Mouse (Mus musculus): ENCODE measurements around the gene Mindy2.

Mindy2 gene

GRCm38 (mm10) chr9:70657013-70657967, at the start of gene Mindy2:
Gene Mindy2 (minus strand): TSS chr9:70657174.
- in situ Hi-C loops (cut with MseI, MboI), result no loop called here

- in situ Hi-C loops (cut with MseI, MboI), result no loop called here
Measured at GRCm38 (mm10) chr9:70706444-70706843, 49.5 kb upstream of the Mindy2 start.

- in situ Hi-C loops (cut with MseI, MboI), result no loop called here
Measured at GRCm38 (mm10) chr9:70703597-70704203, 46.7 kb upstream of the Mindy2 start.

- in situ Hi-C loops (cut with MseI, MboI), result loop anchor here in 1 of 2 experiments (25.0 kb wide), 1 partner anchor 239 kb away; no protein-coding TSS in a partner anchor
Measured at GRCm38 (mm10) chr9:70698090-70698489, 41.1 kb upstream of the Mindy2 start.

- in situ Hi-C loops (cut with MseI, MboI), result loop anchor here in 1 of 2 experiments (25.0 kb wide), 1 partner anchor 242 kb away; no protein-coding TSS in a partner anchor
Measured at GRCm38 (mm10) chr9:70695723-70696122, 38.7 kb upstream of the Mindy2 start.

GRCm38 (mm10) chr9:70691772-70692693, 35.1 kb upstream of the Mindy2 start:
- in situ Hi-C loops (cut with MseI, MboI), result loop anchor here in 1 of 2 experiments (25.0 kb wide), 1 partner anchor 245 kb away; no protein-coding TSS in a partner anchor

- in situ Hi-C loops (cut with MseI, MboI), result loop anchor here in 1 of 2 experiments (25.0 kb wide), 1 partner anchor 247 kb away; no protein-coding TSS in a partner anchor
Measured at GRCm38 (mm10) chr9:70690579-70690978, 33.6 kb upstream of the Mindy2 start.

- in situ Hi-C loops (cut with MseI, MboI), result loop anchor here in 1 of 2 experiments (25.0 kb wide), 1 partner anchor 247 kb away; no protein-coding TSS in a partner anchor
Measured at GRCm38 (mm10) chr9:70689926-70690325, 33.0 kb upstream of the Mindy2 start.

GRCm38 (mm10) chr9:70688301-70688968, 31.5 kb upstream of the Mindy2 start:
- in situ Hi-C loops (cut with MseI, MboI), result loop anchor here in 1 of 2 experiments (25.0 kb wide), 1 partner anchor 249 kb away; no protein-coding TSS in a partner anchor

GRCm38 (mm10) chr9:70682202-70682601, 25.2 kb upstream of the Mindy2 start:
- in situ Hi-C loops (cut with MseI, MboI), result loop anchor here in 1 of 2 experiments (25.0 kb wide), 1 partner anchor 255 kb away; no protein-coding TSS in a partner anchor

GRCm38 (mm10) chr9:70679132-70680091, 22.4 kb upstream of the Mindy2 start:
- in situ Hi-C loops (cut with MseI, MboI), result loop anchor here (10.0 to 25.0 kb wide), 2 partner anchors 258 to 395 kb away; no protein-coding TSS in a partner anchor

GRCm38 (mm10) chr9:70678682-70679131, 21.7 kb upstream of the Mindy2 start, which contains the start of gene Adam10:
Gene Adam10 (plus strand): TSS chr9:70678997.
- in situ Hi-C loops (cut with MseI, MboI), result loop anchor here (10.0 to 25.0 kb wide), 2 partner anchors 259 to 396 kb away; no protein-coding TSS in a partner anchor

GRCm38 (mm10) chr9:70675961-70676360, 19.0 kb upstream of the Mindy2 start:
- in situ Hi-C loops (cut with MseI, MboI), result loop anchor here (10.0 to 25.0 kb wide), 2 partner anchors 261 to 399 kb away; no protein-coding TSS in a partner anchor

- in situ Hi-C loops (cut with MseI, MboI), result loop anchor here (10.0 to 25.0 kb wide), 2 partner anchors 262 to 400 kb away; no protein-coding TSS in a partner anchor
Measured at GRCm38 (mm10) chr9:70675117-70675516, 18.1 kb upstream of the Mindy2 start.

- in situ Hi-C loops (cut with MseI, MboI), result loop anchor here in 1 of 2 experiments (10.0 kb wide), 1 partner anchor 401 kb away; no protein-coding TSS in a partner anchor
Measured at GRCm38 (mm10) chr9:70673656-70674055, 16.7 kb upstream of the Mindy2 start.

GRCm38 (mm10) chr9:70671772-70672579, 15.0 kb upstream of the Mindy2 start:
- in situ Hi-C loops (cut with MseI, MboI), result loop anchor here in 1 of 2 experiments (10.0 kb wide), 1 partner anchor 403 kb away; no protein-coding TSS in a partner anchor

GRCm38 (mm10) chr9:70671278-70671677, 14.3 kb upstream of the Mindy2 start:
- in situ Hi-C loops (cut with MseI, MboI), result loop anchor here in 1 of 2 experiments (10.0 kb wide), 1 partner anchor 404 kb away; no protein-coding TSS in a partner anchor

Measured in mouse trophoblast stem cell (cell line).